Mouse (Mus musculus) forebrain, embryonic 12.5 days (tissue): ENCODE data around the gene Spin1. TPM values are rescaled to one million over a fixed set of nuclear protein-coding genes. Genes with fewer than 3 reads are reported as not detected.

Experiments used
- ATAC-seq: fragments of 200-750 bp; cut with Nextera tagmentation; 2 replicates; pipeline ENCODE4 v1.8.0; 2017; ENCODE audit warnings: moderate TSS enrichment; ENCODE audit not compliant: low FRiP score
- H3K27ac ChIP-seq: fragments of 300-500 bp; sonication (generic); 2 replicates; pipeline ENCODE4 v1.5.1; 2016; ENCODE audit warnings: mild to moderate bottlenecking
- H3K27me3 ChIP-seq: fragments of 300-500 bp; sonication (generic); 2 replicates; pipeline ENCODE4 v1.6.1; 2016; ENCODE audit warnings: mild to moderate bottlenecking
- H3K36me3 ChIP-seq: fragments of 300-500 bp; sonication (generic); replicated peaks from 2 replicates; pipeline ENCODE4 v1.6.1; 2016; ENCODE audit warnings: mild to moderate bottlenecking
- H3K4me1 ChIP-seq: fragments of 300-500 bp; sonication (generic); 2 replicates; pipeline ENCODE4 v1.6.1; 2016
- H3K4me2 ChIP-seq: fragments of 300-500 bp; sonication (generic); 2 replicates; pipeline ENCODE4 v1.6.1; 2016; ENCODE audit warnings: mild to moderate bottlenecking, moderate library complexity
- H3K4me3 ChIP-seq: fragments of 300-500 bp; sonication (generic); replicated peaks from 2 replicates; pipeline ENCODE4 v1.5.1; 2016; ENCODE audit warnings: mild to moderate bottlenecking
- H3K9ac ChIP-seq: fragments of 300-500 bp; sonication (generic); 2 replicates; pipeline ENCODE4 v1.6.1; 2016; ENCODE audit warnings: mild to moderate bottlenecking
- H3K9me3 ChIP-seq: fragments of 300-500 bp; sonication (generic); 2 replicates; pipeline ENCODE4 v1.6.1; 2016
- WGBS: fragments of 180-500 bp; shearing (Covaris S2); methylation state at CpG from one replicate; pipeline ENCODE4 v1.1.7; 2016; 5-methylcytosine and 5-hydroxymethylcytosine counted together
- polyA plus RNA-seq: library from polyadenylated mRNA; unstranded; fragments of >200 nt; fragmentation: Nextera tagmentation; extraction: Ambion mirVana; gene quantifications from 2 replicates; pipeline ENCODE4 v1.2.1, GENCODE M21; 2016

The Spin1 gene
- polyA plus RNA-seq, 1 experiment from 2014 or later = 120 TPM

- Histone ChIP-seq H3K27me3 (no peaks in the 10 kb centered on the region), H3K36me3 (peaks cover 36% of the 10 kb centered on the region), H3K4me2 (no peak overlapping the region), H3K9me3 (no peaks in the 10 kb centered on the region), H3K4me3 (no peak overlapping the region), H3K27ac (no peak overlapping the region), H3K9ac (no peak overlapping the region), H3K4me1 (peaks cover 29% of the 10 kb centered on the region)
- ATAC-seq = no peak
- 86% methylated on average over 8 of the region's 8 CpGs for WGBS
Observed at GRCm38 (mm10) chr13:51125357-51125756, 24.7 kb downstream of the Spin1 start.

- ATAC-seq = no peak
- Histone ChIP-seq H3K27ac (no peak overlapping the region), H3K9me3 (no peaks in the 10 kb centered on the region), H3K9ac (no peak overlapping the region), H3K4me3 (no peak overlapping the region), H3K4me2 (no peak overlapping the region), H3K36me3 (peaks cover 54% of the 10 kb centered on the region), H3K27me3 (no peaks in the 10 kb centered on the region), H3K4me1 (peaks cover 7% of the 10 kb centered on the region)
- WGBS = 92% methylated on average over 2 of the region's 2 CpGs
Observed at GRCm38 (mm10) chr13:51127906-51128305, 27.2 kb downstream of the Spin1 start.

- H3K9me3 ChIP-seq = no peaks in the 10 kb centered on the region
- no peak overlapping the region for H3K9ac ChIP-seq
- WGBS = 94% methylated on average over 7 of the region's 7 CpGs
- H3K27ac ChIP-seq = no peak overlapping the region
- H3K36me3 ChIP-seq = peaks cover 56% of the 10 kb centered on the region
- H3K4me3 ChIP-seq = no peak overlapping the region
- H3K4me1 ChIP-seq = peaks cover 5% of the 10 kb centered on the region
- no peak for ATAC-seq
- H3K4me2 ChIP-seq = no peak overlapping the region
- H3K27me3 ChIP-seq = no peaks in the 10 kb centered on the region
Observed at GRCm38 (mm10) chr13:51128417-51128816, 27.7 kb downstream of the Spin1 start.

- 87% methylated on average over 10 of the region's 10 CpGs for WGBS
- Histone ChIP-seq H3K4me2 (no peak overlapping the region), H3K9ac (no peak overlapping the region), H3K27me3 (no peaks in the 10 kb centered on the region), H3K4me3 (no peak overlapping the region), H3K27ac (no peak overlapping the region), H3K4me1 (peaks cover 3% of the 10 kb centered on the region; the same call in 1 of the 2 replicates), H3K36me3 (peaks cover 62% of the 10 kb centered on the region), H3K9me3 (no peaks in the 10 kb centered on the region)
- ATAC-seq = no peak
Observed at GRCm38 (mm10) chr13:51131179-51131578, 30.5 kb downstream of the Spin1 start.

GRCm38 (mm10) chr13:51136315-51136714, 35.6 kb downstream of the Spin1 start:
- H3K27ac ChIP-seq = no peak overlapping the region
- peaks cover 3% of the 10 kb centered on the region; the same call in 1 of the 2 replicates for H3K4me1 ChIP-seq
- no peak overlapping the region for H3K4me2 ChIP-seq
- peaks cover 50% of the 10 kb centered on the region for H3K36me3 ChIP-seq
- H3K9me3 ChIP-seq = no peaks in the 10 kb centered on the region
- no peak overlapping the region for H3K4me3 ChIP-seq
- 87% methylated on average over 4 of the region's 4 CpGs for WGBS
- no peak overlapping the region for H3K9ac ChIP-seq
- H3K27me3 ChIP-seq = no peaks in the 10 kb centered on the region
- no peak for ATAC-seq

GRCm38 (mm10) chr13:51136996-51137701, 36.5 kb downstream of the Spin1 start:
- peaks cover 3% of the 10 kb centered on the region; the same call in 1 of the 2 replicates for H3K4me1 ChIP-seq
- no peak overlapping the region for H3K9ac ChIP-seq
- no peak for ATAC-seq
- no peak overlapping the region for H3K4me2 ChIP-seq
- no peaks in the 10 kb centered on the region for H3K27me3 ChIP-seq
- no peaks in the 10 kb centered on the region for H3K9me3 ChIP-seq
- peaks cover 51% of the 10 kb centered on the region for H3K36me3 ChIP-seq
- 77% methylated on average over 2 of the region's 2 CpGs for WGBS
- no peak overlapping the region for H3K27ac ChIP-seq
- no peak overlapping the region for H3K4me3 ChIP-seq

GRCm38 (mm10) chr13:51137702-51138031, 37.0 kb downstream of the Spin1 start:
- H3K27ac ChIP-seq = no peak overlapping the region
- no peak overlapping the region for H3K4me2 ChIP-seq
- H3K36me3 ChIP-seq = peaks cover 46% of the 10 kb centered on the region
- no peak overlapping the region for H3K9ac ChIP-seq
- no peak for ATAC-seq
- peaks cover 3% of the 10 kb centered on the region; the same call in 1 of the 2 replicates for H3K4me1 ChIP-seq
- no peaks in the 10 kb centered on the region for H3K27me3 ChIP-seq
- H3K9me3 ChIP-seq = no peaks in the 10 kb centered on the region
- no peak overlapping the region for H3K4me3 ChIP-seq

- Histone ChIP-seq H3K4me1 (no peaks in the 10 kb centered on the region), H3K27ac (no peak overlapping the region), H3K4me3 (no peak overlapping the region), H3K9me3 (no peaks in the 10 kb centered on the region), H3K36me3 (peaks cover 70% of the 10 kb centered on the region), H3K4me2 (no peak overlapping the region), H3K27me3 (no peaks in the 10 kb centered on the region), H3K9ac (no peak overlapping the region)
- ATAC-seq = no peak
- 66% methylated on average over 1 of the region's 1 CpGs for WGBS
Observed at GRCm38 (mm10) chr13:51147106-51147505, 46.4 kb downstream of the Spin1 start.

- Histone ChIP-seq H3K36me3 (peaks cover 60% of the 10 kb centered on the region), H3K27me3 (no peaks in the 10 kb centered on the region), H3K9me3 (no peaks in the 10 kb centered on the region), H3K27ac (no peak overlapping the region), H3K4me2 (no peak overlapping the region), H3K4me1 (no peaks in the 10 kb centered on the region), H3K4me3 (no peak overlapping the region), H3K9ac (no peak overlapping the region)
- 76% methylated on average over 4 of the region's 4 CpGs for WGBS
- no peak for ATAC-seq
Observed at GRCm38 (mm10) chr13:51152966-51153669, 52.4 kb downstream of the Spin1 start.

- Histone ChIP-seq H3K27me3 (no peaks in the 10 kb centered on the region), H3K4me3 (no peak overlapping the region), H3K36me3 (peaks cover 62% of the 10 kb centered on the region), H3K27ac (no peak overlapping the region), H3K9ac (no peak overlapping the region), H3K4me2 (no peak overlapping the region), H3K9me3 (no peaks in the 10 kb centered on the region), H3K4me1 (no peaks in the 10 kb centered on the region)
- 91% methylated on average over 4 of the region's 4 CpGs for WGBS
- no peak for ATAC-seq
Observed at GRCm38 (mm10) chr13:51153670-51154030, 53.0 kb downstream of the Spin1 start.

GRCm38 (mm10) chr13:51155178-51156013, 54.7 kb downstream of the Spin1 start:
- Histone ChIP-seq H3K9me3 (no peaks in the 10 kb centered on the region), H3K36me3 (peaks cover 50% of the 10 kb centered on the region), H3K27ac (no peak overlapping the region), H3K4me3 (no peak overlapping the region), H3K27me3 (no peaks in the 10 kb centered on the region), H3K9ac (no peak overlapping the region), H3K4me2 (no peak overlapping the region), H3K4me1 (no peaks in the 10 kb centered on the region)
- 96% methylated on average over 15 of the region's 15 CpGs for whole genome bisulfite sequencing
- ATAC-seq = no peak

- 96% methylated on average over 6 of the region's 6 CpGs for WGBS
- no peak overlapping the region for H3K9ac ChIP-seq
- no peaks in the 10 kb centered on the region for H3K27me3 ChIP-seq
- H3K4me2 ChIP-seq = no peak overlapping the region
- no peaks in the 10 kb centered on the region for H3K4me1 ChIP-seq
- no peaks in the 10 kb centered on the region for H3K9me3 ChIP-seq
- no peak overlapping the region for H3K27ac ChIP-seq
- peaks cover 44% of the 10 kb centered on the region for H3K36me3 ChIP-seq
- no peak overlapping the region for H3K4me3 ChIP-seq
- no peak for ATAC-seq
Observed at GRCm38 (mm10) chr13:51156014-51156386, 55.3 kb downstream of the Spin1 start.
